ENCODE assay signal across 29 mouse cellular contexts in the genomic region with DNA sequence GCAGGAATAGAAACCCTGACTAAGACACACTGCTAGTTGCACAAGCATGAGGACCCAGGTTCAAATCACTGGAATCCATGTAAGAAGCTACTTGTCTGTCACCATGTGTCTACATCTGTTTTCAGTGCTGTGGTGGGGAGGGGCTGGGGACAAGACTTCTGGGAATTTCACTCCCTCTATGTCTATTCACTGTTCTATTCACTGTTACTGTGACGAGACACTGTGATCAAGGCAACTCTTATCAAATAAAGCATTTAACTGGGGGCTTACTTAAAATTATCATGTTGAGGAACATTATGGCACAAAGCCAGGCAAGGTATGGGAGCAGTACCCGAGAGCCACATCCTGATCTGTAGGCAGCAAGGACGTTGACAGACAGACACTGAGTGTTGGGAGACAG. TPM values are rescaled to one million over a fixed set of nuclear protein-coding genes. Genes with fewer than 3 reads are reported as not detected.
"Had no signal": no experiment of that assay in that cellular context is flagged by ENCODE, and none has a peak within 500 bp of the region (broad histone marks: within the 10 kb centered on the region; RNA-seq: fewer than 3 reads in every experiment).

No protein-coding gene starts in this region.

- DNase-seq: left cerebral cortex, postnatal 4 days; liver; liver, embryonic 13.5 days; liver, postnatal 0 days; lung, adult 18-20 months; lung, adult 2 months; lung, embryonic 14.5 days; lung, postnatal 10 days; lung, postnatal 14 days; lung, postnatal 36 days; lung, postnatal 4 days; midbrain, embryonic 14.5 days had no signal

- H3K36me3 ChIP-seq: liver, embryonic 13.5 days; liver, embryonic 15.5 days had no signal

- H3K4me1 ChIP-seq: limb, embryonic 10.5 days; limb, embryonic 12.5 days; limb, embryonic 13.5 days; limb, embryonic 15.5 days; liver, embryonic 12.5 days; liver, embryonic 13.5 days; liver, embryonic 15.5 days; lung, embryonic 15.5 days; megakaryocyte, embryonic 14.5 days; midbrain, embryonic 10.5 days; midbrain, embryonic 12.5 days; midbrain, embryonic 13.5 days; midbrain, embryonic 15.5 days; neural tube, embryonic 12.5 days had no signal

- H3K9ac ChIP-seq: limb, embryonic 12.5 days; limb, embryonic 13.5 days; limb, embryonic 15.5 days; liver, embryonic 12.5 days; liver, embryonic 13.5 days; liver, embryonic 14.5 days; liver, embryonic 15.5 days; liver, postnatal 0 days; lung, embryonic 14.5 days; lung, embryonic 15.5 days; midbrain, embryonic 12.5 days; midbrain, embryonic 13.5 days; midbrain, embryonic 15.5 days; neural tube, embryonic 12.5 days had no signal

- H3K27ac ChIP-seq: limb, embryonic 10.5 days; limb, embryonic 12.5 days; limb, embryonic 13.5 days; limb, embryonic 15.5 days; liver, embryonic 12.5 days; liver, embryonic 13.5 days; liver, embryonic 14.5 days; liver, embryonic 15.5 days; lung, embryonic 15.5 days; macrophage; midbrain, embryonic 10.5 days; midbrain, embryonic 12.5 days; midbrain, embryonic 13.5 days; midbrain, embryonic 15.5 days; neural tube, embryonic 12.5 days had no signal

- H3K4me3 ChIP-seq: limb, embryonic 10.5 days; limb, embryonic 12.5 days; limb, embryonic 13.5 days; limb, embryonic 15.5 days; liver, embryonic 12.5 days; liver, embryonic 13.5 days; liver, embryonic 15.5 days; lung, embryonic 15.5 days; megakaryocyte, embryonic 14.5 days; midbrain, embryonic 10.5 days; midbrain, embryonic 12.5 days; midbrain, embryonic 13.5 days; midbrain, embryonic 15.5 days; myocyte; neural tube, embryonic 12.5 days had no signal

- H3K27me3 ChIP-seq: limb, embryonic 12.5 days; limb, embryonic 13.5 days; limb, embryonic 15.5 days; liver, embryonic 12.5 days; liver, embryonic 13.5 days; liver, embryonic 15.5 days; lung, embryonic 15.5 days; megakaryocyte, embryonic 14.5 days; midbrain, embryonic 12.5 days; midbrain, embryonic 13.5 days; midbrain, embryonic 15.5 days; neural tube, embryonic 12.5 days had no signal

- H3K9me3 ChIP-seq: limb, embryonic 10.5 days; limb, embryonic 12.5 days; limb, embryonic 15.5 days; liver, embryonic 12.5 days; liver, embryonic 13.5 days; liver, embryonic 15.5 days; lung, embryonic 15.5 days; midbrain, embryonic 10.5 days; midbrain, embryonic 12.5 days; midbrain, embryonic 13.5 days; midbrain, embryonic 15.5 days; neural tube, embryonic 12.5 days had no signal

RNA-seq across cellular contexts. Expression of a gene that starts 55.5 kb away (rescaled TPM):
- total RNA-seq: monocyte, adult 5-6 weeks had no signal
